Mouse (Mus musculus) CH12.LX (cell line): ENCODE measurements at regions not wholly inside any gene's neighbourhood (a gene's known extent, or its start where the extent isn't known, plus 50 kb on each side); places are given as distances from the start of the nearest gene placed in this dataset.

ENCODE experiments used
- CTCF ChIP-seq, 2 experiments: IDR thresholded peaks in 1 of 2; conservative IDR thresholded peaks in 1 of 2; 2 replicates each; pipeline ENCODE4 v1.5.1; 2011 to 2012; ENCODE audit warnings: low read depth in 2 of 2, low read length in 2 of 2, improper control_type of control experiment in 1 of 2, inconsistent platforms in 1 of 2, mild to moderate bottlenecking in 1 of 2, moderate library complexity in 1 of 2
- MAX ChIP-seq: IDR thresholded peaks from 2 replicates; pipeline ENCODE4 v1.6.1; 2011; ENCODE audit warnings: low read length, improper control_type of control experiment
- USF1 ChIP-seq: IDR thresholded peaks from 2 replicates; pipeline ENCODE4 v1.6.1; 2014; ENCODE audit warnings: low read depth, mild to moderate bottlenecking, inconsistent platforms, low read length, improper control_type of control experiment

DNA sequence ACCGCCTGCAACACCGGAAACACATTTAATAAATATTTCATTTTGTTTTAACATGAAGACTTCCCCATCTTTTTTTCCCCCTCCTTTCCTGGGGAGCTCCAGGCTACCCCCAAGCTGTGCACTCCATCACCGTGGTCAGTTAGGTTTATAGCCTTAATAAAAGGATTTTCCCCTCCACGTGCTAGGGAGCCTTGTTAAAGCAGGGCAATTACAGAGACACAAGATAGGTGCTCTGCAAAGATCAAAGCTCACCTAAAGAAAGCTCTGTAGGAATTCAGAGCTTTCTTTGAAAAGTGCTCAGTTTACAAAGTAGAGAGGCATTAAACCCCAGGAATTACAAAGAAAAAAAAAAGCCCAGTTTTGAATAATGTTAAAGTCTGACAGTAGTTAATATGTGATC, 61.6 kb upstream of the Etaa1 start:
- no peak for TF ChIP-seq CTCF (conservative IDR thresholded peaks at IDR 0.05 in 1 of 2, IDR thresholded peaks at IDR 0.05 in 1 of 2; ENCODE audit: low read depth in 2 of 2, low read length in 2 of 2)
- no peak for TF ChIP-seq MAX
- TF ChIP-seq USF1 = no peak
